Mouse (Mus musculus) neural tube, postnatal 0 days (tissue): Measurements from ENCODE around the gene 1700024B05Rik. TPM values are rescaled to one million over a fixed set of nuclear protein-coding genes. Genes with fewer than 3 reads are reported as not detected.

Source experiments
- polyA plus RNA-seq: library from polyadenylated mRNA; unstranded; fragments of >200 nt; fragmentation: Nextera tagmentation; extraction: Ambion mirVana; gene quantifications from 2 replicates; pipeline ENCODE4 v1.2.1, GENCODE M21; 2015

1700024B05Rik gene
- polyA plus RNA-seq = not detected in 2 replicates

DNA sequence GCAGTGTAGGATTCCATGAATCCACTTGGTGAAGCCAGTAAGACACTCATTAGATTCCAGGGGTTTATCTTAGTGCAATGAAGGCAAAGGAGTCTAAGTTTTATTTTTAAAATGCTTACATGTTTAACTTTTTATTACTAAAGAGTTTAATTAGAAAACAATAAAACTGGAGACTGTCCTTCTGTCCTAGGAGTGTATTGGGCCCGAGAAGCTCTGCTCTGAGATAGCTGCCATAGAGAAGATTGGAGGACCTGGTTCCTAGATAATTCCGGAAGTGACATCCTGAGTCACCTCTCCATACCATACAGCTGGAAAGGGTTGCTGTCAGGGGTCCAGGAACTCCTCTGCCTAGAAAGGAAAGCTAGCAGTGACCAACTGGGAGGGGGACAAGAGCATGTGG lies at the start of gene 1700024B05Rik:
Gene 1700024B05Rik, plus strand, starts transcription at position 301 of the 400 bp plus-strand sequence.

GRCm38 (mm10) chr14:41907190-41907589 lies 36.6 kb upstream of the 1700024B05Rik start, which contains the start of gene Gm7980:
Gene Gm7980, minus strand, starts transcription at chr14:41907290.

DNA sequence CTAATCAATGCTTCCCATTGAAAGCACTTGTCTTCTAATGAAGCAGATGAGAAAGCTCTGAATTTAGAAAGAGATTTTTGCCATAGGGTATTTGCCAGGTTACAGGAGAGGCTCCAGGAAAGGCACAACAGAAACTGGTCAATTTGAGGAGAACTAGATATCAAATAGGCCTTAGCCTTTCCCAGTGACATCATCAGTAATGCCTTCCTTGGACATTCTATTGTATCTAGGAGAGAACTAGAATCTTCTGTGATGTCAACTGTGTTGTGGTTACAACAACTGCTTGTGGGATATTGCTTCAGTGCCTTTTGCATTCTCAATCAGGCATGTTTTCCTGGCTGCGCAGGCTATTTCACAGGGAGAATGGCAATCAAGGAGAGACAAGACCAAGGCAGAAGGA lies 19.1 kb upstream of the 1700024B05Rik start, which contains the start of gene 1700049E17Rik1:
Gene 1700049E17Rik1, plus strand, starts transcription at position 301 of the 400 bp plus-strand sequence.

GRCm38 (mm10) chr14:41967827-41968226 lies 24.0 kb downstream of the 1700024B05Rik start, which contains the start of gene Gm6401:
Gene Gm6401, minus strand, starts transcription at chr14:41967927.

DNA sequence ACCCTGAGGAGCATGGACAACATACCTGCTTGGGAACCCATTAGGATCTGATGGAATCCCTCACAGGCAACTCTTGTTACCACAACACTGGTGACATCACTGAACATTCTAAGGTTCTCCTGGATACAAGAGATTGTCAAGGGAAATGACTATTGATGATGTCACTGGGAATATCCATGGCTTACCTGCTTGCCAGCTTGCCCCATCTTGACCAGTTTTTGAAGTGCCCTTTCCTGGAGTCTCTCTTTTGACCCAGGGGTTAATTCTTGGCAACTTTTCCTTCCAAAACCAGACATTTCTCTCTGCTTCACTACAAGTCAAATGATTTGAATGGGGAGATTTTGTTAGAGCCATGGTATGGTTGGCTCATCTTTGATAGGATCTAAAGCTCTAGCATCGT lies 39.4 kb downstream of the 1700024B05Rik start, which contains the start of gene Gm3543:
Gene Gm3543, minus strand, starts transcription at position 101 of the 400 bp plus-strand sequence.

Other genes starting within 250 kb of the 1700024B05Rik start
- not detected in 2 replicates for gene Gm8068, start 242.1 kb upstream of the 1700024B05Rik start, polyA plus RNA-seq
- not detected in 2 replicates for gene Gm7929, start 193.4 kb upstream of the 1700024B05Rik start, polyA plus RNA-seq
- not detected in 2 replicates for gene Gm47189, start 171.6 kb upstream of the 1700024B05Rik start, polyA plus RNA-seq
- not detected in 2 replicates for gene Gm7980, start 36.7 kb upstream of the 1700024B05Rik start, polyA plus RNA-seq
- gene 1700049E17Rik1, start 19.0 kb upstream of the 1700024B05Rik start, polyA plus RNA-seq = not detected in 2 replicates
- gene Gm6401, start 23.9 kb downstream of the 1700024B05Rik start, polyA plus RNA-seq = not detected in 2 replicates
- gene Gm3543, start 39.3 kb downstream of the 1700024B05Rik start, polyA plus RNA-seq = not detected in 2 replicates
- gene Gm7951, start 173.4 kb downstream of the 1700024B05Rik start, polyA plus RNA-seq = not detected in 2 replicates
- gene Gm17027, start 218.6 kb downstream of the 1700024B05Rik start, polyA plus RNA-seq = not detected in 2 replicates
- not detected in 2 replicates for gene Gm3573, start 246.8 kb downstream of the 1700024B05Rik start, polyA plus RNA-seq